Mouse (Mus musculus): ENCODE measurements around the gene Coro1c. TPM values are rescaled to one million over a fixed set of nuclear protein-coding genes. Genes with fewer than 3 reads are reported as not detected.

Coro1c gene
- total RNA-seq, 1 experiment from 2014 or later = 129 TPM

GRCm38 (mm10) chr5:113930648-113931609, 22.4 kb upstream of the Coro1c start:
- peak; percentile 69 for ATAC-seq (replicated peaks; ENCODE audit: insufficient number of reproducible peaks, low FRiP score, low TSS enrichment, poor library complexity, severe bottlenecking)

- ATAC-seq (replicated peaks; ENCODE audit: insufficient number of reproducible peaks, low FRiP score, low TSS enrichment, poor library complexity, severe bottlenecking) = no peak
Measured at GRCm38 (mm10) chr5:113929950-113930647, 21.5 kb upstream of the Coro1c start.

GRCm38 (mm10) chr5:113929526-113929925, 21.0 kb upstream of the Coro1c start:
- ATAC-seq (replicated peaks; ENCODE audit: insufficient number of reproducible peaks, low FRiP score, low TSS enrichment, poor library complexity, severe bottlenecking) = no peak

- ATAC-seq (replicated peaks; ENCODE audit: insufficient number of reproducible peaks, low FRiP score, low TSS enrichment, poor library complexity, severe bottlenecking) = no peak
Measured at GRCm38 (mm10) chr5:113924608-113925007, 16.1 kb upstream of the Coro1c start.

- no peak for ATAC-seq (replicated peaks; ENCODE audit: insufficient number of reproducible peaks, low FRiP score, low TSS enrichment, poor library complexity, severe bottlenecking)
Measured at GRCm38 (mm10) chr5:113921310-113922166, 13.0 kb upstream of the Coro1c start.

- no peak for ATAC-seq (replicated peaks; ENCODE audit: insufficient number of reproducible peaks, low FRiP score, low TSS enrichment, poor library complexity, severe bottlenecking)
Measured at GRCm38 (mm10) chr5:113919060-113919459, 10.5 kb upstream of the Coro1c start.

GRCm38 (mm10) chr5:113918654-113919053, 10.1 kb upstream of the Coro1c start:
- ATAC-seq (replicated peaks; ENCODE audit: insufficient number of reproducible peaks, low FRiP score, low TSS enrichment, poor library complexity, severe bottlenecking) = peak; percentile 92

GRCm38 (mm10) chr5:113910705-113911104, 2.1 kb upstream of the Coro1c start:
- ATAC-seq (replicated peaks; ENCODE audit: insufficient number of reproducible peaks, low FRiP score, low TSS enrichment, poor library complexity, severe bottlenecking) = no peak

- no peak for ATAC-seq (replicated peaks; ENCODE audit: insufficient number of reproducible peaks, low FRiP score, low TSS enrichment, poor library complexity, severe bottlenecking)
Measured at GRCm38 (mm10) chr5:113910065-113910701, 1.6 kb upstream of the Coro1c start.

- peak; percentile 67 for ATAC-seq (replicated peaks; ENCODE audit: insufficient number of reproducible peaks, low FRiP score, low TSS enrichment, poor library complexity, severe bottlenecking)
Measured at GRCm38 (mm10) chr5:113907786-113908567, 581 bp downstream of the Coro1c start.

- ATAC-seq (replicated peaks; ENCODE audit: insufficient number of reproducible peaks, low FRiP score, low TSS enrichment, poor library complexity, severe bottlenecking) = no peak
Measured at GRCm38 (mm10) chr5:113906958-113907735, 1.4 kb downstream of the Coro1c start.

- ATAC-seq (replicated peaks; ENCODE audit: insufficient number of reproducible peaks, low FRiP score, low TSS enrichment, poor library complexity, severe bottlenecking) = no peak
Measured at GRCm38 (mm10) chr5:113904987-113905386, 3.6 kb downstream of the Coro1c start.

- ATAC-seq (replicated peaks; ENCODE audit: insufficient number of reproducible peaks, low FRiP score, low TSS enrichment, poor library complexity, severe bottlenecking) = no peak
Measured at GRCm38 (mm10) chr5:113902983-113903382, 5.6 kb downstream of the Coro1c start.

- ATAC-seq (replicated peaks; ENCODE audit: insufficient number of reproducible peaks, low FRiP score, low TSS enrichment, poor library complexity, severe bottlenecking) = no peak
Measured at GRCm38 (mm10) chr5:113902017-113902416, 6.5 kb downstream of the Coro1c start.

- no peak for ATAC-seq (replicated peaks; ENCODE audit: insufficient number of reproducible peaks, low FRiP score, low TSS enrichment, poor library complexity, severe bottlenecking)
Measured at GRCm38 (mm10) chr5:113901074-113901571, 7.4 kb downstream of the Coro1c start.

- no peak for ATAC-seq (replicated peaks; ENCODE audit: insufficient number of reproducible peaks, low FRiP score, low TSS enrichment, poor library complexity, severe bottlenecking)
Measured at GRCm38 (mm10) chr5:113899543-113899942, 9.0 kb downstream of the Coro1c start.

GRCm38 (mm10) chr5:113892005-113892404, 16.6 kb downstream of the Coro1c start:
- ATAC-seq (replicated peaks; ENCODE audit: insufficient number of reproducible peaks, low FRiP score, low TSS enrichment, poor library complexity, severe bottlenecking) = no peak

All from monocyte, adult 5-6 weeks (primary cell).